Mouse (Mus musculus): ENCODE measurements around the gene Repin1. TPM values are rescaled to one million over a fixed set of nuclear protein-coding genes. Genes with fewer than 3 reads are reported as not detected.

Gene Repin1
- polyA plus RNA-seq, 1 experiment from 2014 or later: 47.0 TPM

- Histone ChIP-seq H3K4me1 (ENCODE audit: control insufficient read depth, insufficient read depth, low read length) (no peaks in the 10 kb centered on the region), H3K27ac (replicated peaks; ENCODE audit: low read depth, low read length) (no peak overlapping the region), H3K27me3 (ENCODE audit: control insufficient read depth, insufficient read depth, low read length) (no peaks in the 10 kb centered on the region), H3K4me2 (ENCODE audit: low read length) (no peak overlapping the region), H3K9me3 (ENCODE audit: control insufficient read depth, low read length) (no peaks in the 10 kb centered on the region), H3K36me3 (ENCODE audit: control insufficient read depth, insufficient read depth, low read length) (no peaks in the 10 kb centered on the region), H3K9ac (replicated peaks; ENCODE audit: low read length) (no peak overlapping the region), H3K4me3 (replicated peaks; ENCODE audit: low read depth, low read length) (no peak overlapping the region)
- DNase-seq: no peak
- 63% methylated on average over 6 of the region's 6 CpGs for WGBS
- ATAC-seq (ENCODE audit: low FRiP score, low TSS enrichment): no peak
These were observed 44.3 kb downstream of the Repin1 start for GRCm38 (mm10) chr6:48637811-48638500.

- no peak overlapping the region for H3K9ac ChIP-seq (replicated peaks; ENCODE audit: low read length)
- no peaks in the 10 kb centered on the region for H3K27me3 ChIP-seq (ENCODE audit: control insufficient read depth, insufficient read depth, low read length)
- H3K27ac ChIP-seq (replicated peaks; ENCODE audit: low read depth, low read length): no peak overlapping the region
- no peak for DNase-seq
- H3K4me1 ChIP-seq (ENCODE audit: control insufficient read depth, insufficient read depth, low read length): no peaks in the 10 kb centered on the region
- ATAC-seq (ENCODE audit: low FRiP score, low TSS enrichment): no peak
- no peaks in the 10 kb centered on the region for H3K9me3 ChIP-seq (ENCODE audit: control insufficient read depth, low read length)
- H3K36me3 ChIP-seq (ENCODE audit: control insufficient read depth, insufficient read depth, low read length): no peaks in the 10 kb centered on the region
- 88% methylated on average over 2 of the region's 2 CpGs for WGBS
- no peak overlapping the region for H3K4me3 ChIP-seq (replicated peaks; ENCODE audit: low read depth, low read length)
- H3K4me2 ChIP-seq (ENCODE audit: low read length): no peak overlapping the region
These were observed 44.9 kb downstream of the Repin1 start for GRCm38 (mm10) chr6:48638553-48638952.

DNA sequence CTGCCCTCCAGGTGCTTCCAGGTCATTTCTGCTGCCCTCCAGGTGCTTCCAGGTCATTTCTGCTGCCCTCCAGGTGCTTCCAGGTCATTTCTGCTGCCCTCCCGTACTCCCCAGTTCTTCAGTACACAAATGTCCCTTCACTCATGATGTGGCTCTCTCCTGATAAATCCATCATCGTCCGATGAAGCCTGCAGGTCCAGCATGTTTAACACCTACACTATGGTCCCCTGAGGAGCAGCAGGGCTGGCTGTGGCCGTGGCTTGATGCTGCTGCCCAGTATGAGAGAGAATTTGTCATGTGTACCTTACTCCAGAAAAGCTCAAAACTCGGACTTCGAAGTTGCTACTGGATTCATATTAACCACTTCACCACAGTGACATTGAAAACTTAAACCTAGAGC lies 47.7 kb downstream of the Repin1 start:
- H3K27ac ChIP-seq (replicated peaks; ENCODE audit: low read depth, low read length): no peak overlapping the region
- ATAC-seq (ENCODE audit: low FRiP score, low TSS enrichment): no peak
- H3K4me3 ChIP-seq (replicated peaks; ENCODE audit: low read depth, low read length): no peak overlapping the region
- H3K27me3 ChIP-seq (ENCODE audit: control insufficient read depth, insufficient read depth, low read length): no peaks in the 10 kb centered on the region
- 80% methylated on average over 6 of the region's 6 CpGs for WGBS
- H3K4me2 ChIP-seq (ENCODE audit: low read length): no peak overlapping the region
- no peaks in the 10 kb centered on the region for H3K4me1 ChIP-seq (ENCODE audit: control insufficient read depth, insufficient read depth, low read length)
- H3K9me3 ChIP-seq (ENCODE audit: control insufficient read depth, low read length): no peaks in the 10 kb centered on the region
- H3K9ac ChIP-seq (replicated peaks; ENCODE audit: low read length): no peak overlapping the region
- H3K36me3 ChIP-seq (ENCODE audit: control insufficient read depth, insufficient read depth, low read length): no peaks in the 10 kb centered on the region
- DNase-seq: no peak

GRCm38 (mm10) chr6:48642764-48643292 lies 49.1 kb downstream of the Repin1 start:
- Histone ChIP-seq H3K27ac (replicated peaks; ENCODE audit: low read depth, low read length) (no peak overlapping the region), H3K36me3 (ENCODE audit: control insufficient read depth, insufficient read depth, low read length) (no peaks in the 10 kb centered on the region), H3K9me3 (ENCODE audit: control insufficient read depth, low read length) (no peaks in the 10 kb centered on the region), H3K4me3 (replicated peaks; ENCODE audit: low read depth, low read length) (no peak overlapping the region), H3K4me1 (ENCODE audit: control insufficient read depth, insufficient read depth, low read length) (no peaks in the 10 kb centered on the region), H3K9ac (replicated peaks; ENCODE audit: low read length) (no peak overlapping the region), H3K27me3 (ENCODE audit: control insufficient read depth, insufficient read depth, low read length) (no peaks in the 10 kb centered on the region), H3K4me2 (ENCODE audit: low read length) (no peak overlapping the region)
- ATAC-seq (ENCODE audit: low FRiP score, low TSS enrichment) (no peak), DNase-seq (peak; percentile 90)
- WGBS: 22% methylated on average over 4 of the region's 4 CpGs

- ATAC-seq (ENCODE audit: low FRiP score, low TSS enrichment): no peak
- no peak overlapping the region for H3K27ac ChIP-seq (replicated peaks; ENCODE audit: low read depth, low read length)
- no peaks in the 10 kb centered on the region for H3K4me1 ChIP-seq (ENCODE audit: control insufficient read depth, insufficient read depth, low read length)
- H3K4me2 ChIP-seq (ENCODE audit: low read length): no peak overlapping the region
- no peaks in the 10 kb centered on the region for H3K27me3 ChIP-seq (ENCODE audit: control insufficient read depth, insufficient read depth, low read length)
- no peaks in the 10 kb centered on the region for H3K36me3 ChIP-seq (ENCODE audit: control insufficient read depth, insufficient read depth, low read length)
- H3K4me3 ChIP-seq (replicated peaks; ENCODE audit: low read depth, low read length): no peak overlapping the region
- DNase-seq: peak; percentile 88
- no peaks in the 10 kb centered on the region for H3K9me3 ChIP-seq (ENCODE audit: control insufficient read depth, low read length)
- H3K9ac ChIP-seq (replicated peaks; ENCODE audit: low read length): no peak overlapping the region
- 14% methylated on average over 12 of the region's 12 CpGs for WGBS
These were observed 52.1 kb downstream of the Repin1 start for GRCm38 (mm10) chr6:48645660-48646308.

DNA sequence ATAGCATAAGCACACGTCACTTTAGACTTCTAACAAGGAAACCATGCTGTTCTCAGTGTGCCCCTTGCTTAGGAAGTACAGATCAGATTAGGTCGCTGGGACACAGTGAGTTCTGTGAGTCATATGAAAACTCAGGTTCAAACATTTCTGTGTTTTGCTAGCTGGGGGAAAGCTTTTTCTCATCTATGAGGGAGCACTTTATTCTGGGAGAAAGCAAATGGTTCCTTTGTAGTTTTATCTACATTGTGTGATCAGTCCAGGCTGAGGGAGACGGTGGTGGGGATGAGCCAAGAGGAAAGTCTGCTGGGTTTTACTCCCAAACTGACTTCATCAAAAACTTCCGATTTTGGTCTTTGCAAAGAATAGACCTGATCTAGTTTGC lies 52.6 kb downstream of the Repin1 start:
- H3K27ac ChIP-seq (replicated peaks; ENCODE audit: low read depth, low read length): no peak overlapping the region
- no peaks in the 10 kb centered on the region for H3K36me3 ChIP-seq (ENCODE audit: control insufficient read depth, insufficient read depth, low read length)
- H3K4me1 ChIP-seq (ENCODE audit: control insufficient read depth, insufficient read depth, low read length): no peaks in the 10 kb centered on the region
- H3K9ac ChIP-seq (replicated peaks; ENCODE audit: low read length): no peak overlapping the region
- 85% methylated on average over 4 of the region's 4 CpGs for WGBS
- H3K4me3 ChIP-seq (replicated peaks; ENCODE audit: low read depth, low read length): no peak overlapping the region
- H3K27me3 ChIP-seq (ENCODE audit: control insufficient read depth, insufficient read depth, low read length): no peaks in the 10 kb centered on the region
- DNase-seq (no peak), ATAC-seq (ENCODE audit: low FRiP score, low TSS enrichment) (no peak)
- no peaks in the 10 kb centered on the region for H3K9me3 ChIP-seq (ENCODE audit: control insufficient read depth, low read length)
- H3K4me2 ChIP-seq (ENCODE audit: low read length): no peak overlapping the region

DNA sequence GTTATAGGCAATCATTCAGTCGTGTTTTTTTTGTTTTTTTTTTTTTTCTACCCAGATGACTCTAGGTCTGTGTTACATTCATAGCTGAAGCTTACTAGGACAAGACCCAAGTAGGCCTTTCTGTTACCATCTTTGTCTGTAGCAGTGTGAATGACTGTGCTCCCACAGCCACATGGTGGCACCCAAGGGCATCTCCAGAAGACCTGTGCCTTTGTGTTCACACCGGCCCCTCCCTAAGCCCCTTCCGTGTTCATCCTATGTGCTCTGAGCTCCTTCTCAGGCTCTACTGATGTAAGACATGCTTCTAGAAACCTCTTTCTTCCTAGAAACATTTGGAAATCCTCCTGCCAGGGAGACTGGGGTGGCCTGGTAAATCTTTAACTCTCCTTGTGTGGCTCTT lies 53.3 kb downstream of the Repin1 start, which contains the start of gene Gimap8:
Gene Gimap8, plus strand, starts transcription at position 240 of the 400 bp plus-strand sequence.
- Histone ChIP-seq H3K4me2 (ENCODE audit: low read length) (no peak within 1 kb of the TSS), H3K4me3 (replicated peaks; ENCODE audit: low read depth, low read length) (no peak within 1 kb of the TSS), H3K27me3 (ENCODE audit: control insufficient read depth, insufficient read depth, low read length) (no peaks in the 10 kb centered on the region), H3K9me3 (ENCODE audit: control insufficient read depth, low read length) (no peaks in the 10 kb centered on the region), H3K4me1 (ENCODE audit: control insufficient read depth, insufficient read depth, low read length) (no peaks in the 10 kb centered on the region), H3K36me3 (ENCODE audit: control insufficient read depth, insufficient read depth, low read length) (no peaks in the 10 kb centered on the region), H3K9ac (replicated peaks; ENCODE audit: low read length) (no peak within 1 kb of the TSS), H3K27ac (replicated peaks; ENCODE audit: low read depth, low read length) (no peak within 1 kb of the TSS)
- no peak for ATAC-seq (ENCODE audit: low FRiP score, low TSS enrichment)
- no peak for DNase-seq
- 46% methylated on average over 3 of the region's 3 CpGs for WGBS

DNA sequence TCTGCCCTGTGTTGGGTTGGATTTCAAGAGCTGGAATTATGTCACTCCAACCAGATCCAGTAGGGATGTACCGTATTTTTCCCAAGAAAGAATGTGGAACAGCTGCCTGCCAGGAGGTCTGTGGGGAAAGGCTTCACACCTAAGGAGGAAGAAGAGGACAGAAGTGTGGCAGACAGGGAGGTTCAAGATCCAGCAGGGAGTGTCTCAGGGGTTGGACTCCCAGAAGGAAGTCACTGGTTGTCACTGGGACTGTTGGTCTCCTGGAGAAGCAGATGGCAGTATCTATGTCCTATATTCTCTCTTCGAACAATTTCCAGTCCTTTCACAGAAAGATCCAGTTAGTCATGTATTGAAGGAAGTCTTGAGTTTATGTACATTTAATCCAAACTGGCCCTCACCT lies 53.9 kb downstream of the Repin1 start:
- no peak overlapping the region for H3K27ac ChIP-seq (replicated peaks; ENCODE audit: low read depth, low read length)
- no peak overlapping the region for H3K4me3 ChIP-seq (replicated peaks; ENCODE audit: low read depth, low read length)
- H3K36me3 ChIP-seq (ENCODE audit: control insufficient read depth, insufficient read depth, low read length): no peaks in the 10 kb centered on the region
- DNase-seq (no peak), ATAC-seq (ENCODE audit: low FRiP score, low TSS enrichment) (no peak)
- H3K9ac ChIP-seq (replicated peaks; ENCODE audit: low read length): no peak overlapping the region
- WGBS: 91% methylated on average over 2 of the region's 2 CpGs
- no peak overlapping the region for H3K4me2 ChIP-seq (ENCODE audit: low read length)
- no peaks in the 10 kb centered on the region for H3K27me3 ChIP-seq (ENCODE audit: control insufficient read depth, insufficient read depth, low read length)
- H3K4me1 ChIP-seq (ENCODE audit: control insufficient read depth, insufficient read depth, low read length): no peaks in the 10 kb centered on the region
- no peaks in the 10 kb centered on the region for H3K9me3 ChIP-seq (ENCODE audit: control insufficient read depth, low read length)
